ENCODE assay signal across 20 mouse cellular contexts in genomic region chr2:59485657-59486056, GRCm38 (mm10). TPM values are rescaled to one million over a fixed set of nuclear protein-coding genes. Genes with fewer than 3 reads are reported as not detected.
DNase-seq lines count a peak whose midpoint lies in the region; ATAC-seq and TF ChIP-seq lines count a peak whose summit lies in the region.
"Had no signal": no experiment of that assay in that cellular context is flagged by ENCODE, and none has a peak within 500 bp of the region (broad histone marks: within the 10 kb centered on the region; RNA-seq: fewer than 3 reads in every experiment).

No protein-coding gene starts in this region.

- H3K9ac ChIP-seq in hindbrain, embryonic 15.5 days = no peak overlapping the region
- H3K9ac ChIP-seq: limb, embryonic 15.5 days had no signal

- no peak for TF ChIP-seq POLR2A in brain, embryonic 14.5 days (IDR thresholded peaks at IDR 0.05; ENCODE audit: borderline replicate concordance, extremely low read depth, insufficient read depth, insufficient read length, poor library complexity, severe bottlenecking)

- no peak for TF ChIP-seq CTCF in brain, embryonic 14.5 days (IDR thresholded peaks at IDR 0.05; ENCODE audit: borderline replicate concordance, extremely low read depth, insufficient read depth, insufficient read length)

- peaks cover 5% of the 10 kb centered on the region; the same call in 1 of the 2 replicates for H3K4me1 ChIP-seq in hindbrain, embryonic 15.5 days (replicated peaks)
- H3K4me1 ChIP-seq: limb, embryonic 15.5 days had no signal

- H3K27ac ChIP-seq in hindbrain, embryonic 15.5 days (replicated peaks) = no peak overlapping the region
- H3K27ac ChIP-seq: left cerebral cortex, adult 2 months; limb, embryonic 15.5 days had no signal

- ATAC-seq in hindbrain, embryonic 15.5 days (ENCODE audit: low FRiP score, low read depth) = peak; percentile 75; the same call in 1 of the 2 replicates

- WGBS in hindbrain, embryonic 15.5 days = 19% methylated on average over 4 of the region's 4 CpGs

- peak; percentile 8 for DNase-seq in heart, adult 11 months
- no peak for DNase-seq in heart, postnatal 25 days (ENCODE audit: low spot score)
- DNase-seq in brain, embryonic 14.5 days (ENCODE audit: low read depth) = peak; percentile 75
- peak; percentile 80 for DNase-seq in retina, embryonic 14.5 days (ENCODE audit: low spot score)
- DNase-seq in right cerebral cortex, adult 18-20 months = no peak
- no peak for DNase-seq in kidney, postnatal 14 days
- no peak for DNase-seq in left cerebral cortex, adult 9 months (ENCODE audit: low spot score in 2 of 2)
- DNase-seq: B cell, adult 2 months; cerebellum, adult 18-20 months; gastrocnemius, postnatal 36 days; kidney, postnatal 4 days; lung, postnatal 10 days; thymus, adult 18-20 months had no signal

- H3K9me3 ChIP-seq in hindbrain, embryonic 15.5 days = no peaks in the 10 kb centered on the region
- H3K9me3 ChIP-seq: G1E; limb, embryonic 15.5 days had no signal

- no peaks in the 10 kb centered on the region for H3K36me3 ChIP-seq in hindbrain, embryonic 15.5 days
- H3K36me3 ChIP-seq: G1E; limb, embryonic 15.5 days had no signal

- H3K4me2 ChIP-seq in hindbrain, embryonic 15.5 days = no peak overlapping the region
- H3K4me2 ChIP-seq: limb, embryonic 15.5 days had no signal

- no peaks in the 10 kb centered on the region for H3K27me3 ChIP-seq in hindbrain, embryonic 15.5 days
- H3K27me3 ChIP-seq: limb, embryonic 15.5 days had no signal

- H3K4me3 ChIP-seq in hindbrain, embryonic 15.5 days = no peak overlapping the region
- H3K4me3 ChIP-seq: left cerebral cortex, adult 2 months; limb, embryonic 15.5 days had no signal

- intact Hi-C loops in heart, postnatal 25 days (cut with DNase I) = no loop called here

RNA-seq across cellular contexts. Expression of gene Dapl1, which starts 1.2 kb away (rescaled TPM):
- not detected for total RNA-seq in heart, postnatal 25 days (2021)
- polyA plus RNA-seq in brain, embryonic 14.5 days (2012; rRNA removed) = not detected in 2 replicates
- 1.2 and 1.7 TPM in 2 replicates for polyA plus RNA-seq in hindbrain, embryonic 15.5 days (2015; fragmentation: Nextera tagmentation; extraction: Ambion mirVana)
- total RNA-seq: G1E; gastrocnemius, postnatal 36 days; monocyte, adult 5-6 weeks had no signal
- polyA plus RNA-seq: G1E; intestine, embryonic 14.5 days; small intestine, adult 2 months had no signal

Comparison
In these comparisons a context has a peak if more than half of its experiments do, and no peak if none do; other contexts are left out.
1. DNase-seq: peak in heart, adult 11 months (single experiment), brain, embryonic 14.5 days (single experiment) and retina, embryonic 14.5 days (single experiment); none in heart, postnatal 25 days (single experiment), right cerebral cortex, adult 18-20 months (single experiment), kidney, postnatal 14 days (single experiment) and left cerebral cortex, adult 9 months (0 of 2).